Comparison of ENCODE assay signal across 9 mouse cellular contexts in the genomic region with DNA sequence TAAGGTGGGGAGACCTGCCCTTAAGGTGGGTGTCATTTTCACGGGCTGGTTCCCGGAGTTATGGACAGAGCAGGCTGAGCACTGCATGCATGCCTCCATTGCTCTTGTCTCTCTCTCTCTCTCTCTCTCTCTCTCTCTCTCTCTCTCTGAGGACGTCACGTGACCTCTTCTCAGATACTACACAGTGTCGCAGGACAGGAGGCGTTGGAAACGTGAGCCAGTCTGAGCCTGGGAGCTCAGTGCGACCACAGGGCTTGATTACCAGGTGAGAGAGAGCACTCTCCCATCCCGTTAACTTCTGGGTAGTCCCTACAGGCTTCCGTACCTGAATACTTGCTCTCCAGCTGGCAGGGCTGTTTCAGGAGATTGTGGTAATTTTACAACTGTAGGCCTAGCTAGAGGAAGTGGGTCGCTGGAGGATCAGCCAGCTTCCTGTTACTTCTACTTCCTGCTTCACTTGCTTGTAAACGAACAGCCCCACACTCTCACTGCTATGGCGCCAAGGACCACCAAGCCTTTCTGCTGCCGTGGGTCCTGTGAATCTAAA. TPM values are rescaled to one million over a fixed set of nuclear protein-coding genes. Genes with fewer than 3 reads are reported as not detected.
DNase-seq lines count a peak whose midpoint lies in the region; ATAC-seq lines count a peak whose summit lies in the region.
"Had no signal": no experiment of that assay in that cellular context is flagged by ENCODE, and none has a peak within 500 bp of the region (broad histone marks: within the 10 kb centered on the region; RNA-seq: fewer than 3 reads in every experiment).

No protein-coding gene starts in this region.

- H3K27ac ChIP-seq in midbrain, embryonic 13.5 days, result no peak overlapping the region
- H3K27ac ChIP-seq: hindbrain, embryonic 10.5 days had no signal

- no peaks in the 10 kb centered on the region for H3K36me3 ChIP-seq in midbrain, embryonic 13.5 days
- H3K36me3 ChIP-seq: hindbrain, embryonic 10.5 days had no signal

- DNase-seq in B cell, adult 2 months, result peak; percentile 23 to 27
- DNase-seq in CD4-positive, CD25-positive, alpha-beta regulatory T cell, adult 2 months (ENCODE audit: low read depth, low spot score), result peak; percentile 66
- DNase-seq in induced T-regulatory cell, adult 2 months (ENCODE audit: low read depth), result peak; percentile 59
- no peak for DNase-seq in gastrocnemius, adult 8-10 months (ENCODE audit: low spot score in 2 of 2)
- DNase-seq in frontal cortex, postnatal 10 days (ENCODE audit: low spot score in 2 of 2), result no peak
- DNase-seq: cerebellum, adult 2 months had no signal

- H3K9me3 ChIP-seq in midbrain, embryonic 13.5 days, result no peaks in the 10 kb centered on the region
- H3K9me3 ChIP-seq: hindbrain, embryonic 10.5 days had no signal

- 0 out of 2 replicates have a peak, but pooled peaks have one; percentile 33 for ATAC-seq in megakaryocyte-erythroid progenitor cell, adult 5-6 weeks (replicated peaks; ENCODE audit: low FRiP score, low TSS enrichment, poor library complexity, severe bottlenecking)
- no peak for ATAC-seq in midbrain, embryonic 13.5 days

- no peak overlapping the region for H3K4me2 ChIP-seq in midbrain, embryonic 13.5 days (replicated peaks)

- no peaks in the 10 kb centered on the region for H3K27me3 ChIP-seq in midbrain, embryonic 13.5 days

- H3K9ac ChIP-seq in midbrain, embryonic 13.5 days (replicated peaks), result no peak overlapping the region

- H3K4me3 ChIP-seq in midbrain, embryonic 13.5 days (replicated peaks), result no peak overlapping the region
- H3K4me3 ChIP-seq: hindbrain, embryonic 10.5 days had no signal

- no peaks in the 10 kb centered on the region for H3K4me1 ChIP-seq in midbrain, embryonic 13.5 days (replicated peaks)

- WGBS in midbrain, embryonic 13.5 days, result 77% methylated on average over 14 of the region's 14 CpGs

RNA-seq across cellular contexts. Expression of a gene that starts 30.4 kb away (rescaled TPM):
- total RNA-seq in megakaryocyte-erythroid progenitor cell, adult 5-6 weeks (2014; fragmentation: Nextera tagmentation), result 37.6 and 47.9 TPM in 2 replicates
- total RNA-seq in megakaryocyte-erythroid progenitor cell, adult 5-6 weeks (2017), result 76.2 and 88.4 TPM in 2 replicates
- 10 to 100 TPM; 16.6 to 21.7 (median 19.6) TPM for total RNA-seq in gastrocnemius, adult 8-10 months (2022)
- polyA plus RNA-seq in midbrain, embryonic 13.5 days (2015; fragmentation: Nextera tagmentation; extraction: Ambion mirVana), result 45.3 and 53.6 TPM in 2 replicates

RNA-seq across cellular contexts. Expression of a gene that starts 31.1 kb away (rescaled TPM):
- 26.4 and 37.9 TPM in 2 replicates for total RNA-seq in megakaryocyte-erythroid progenitor cell, adult 5-6 weeks (2014; fragmentation: Nextera tagmentation)
- total RNA-seq in megakaryocyte-erythroid progenitor cell, adult 5-6 weeks (2017), result 35.6 and 40.7 TPM in 2 replicates
- 10 to 100 TPM; 17.3 to 20.3 (median 18.2) TPM for total RNA-seq in gastrocnemius, adult 8-10 months (2022)
- 92.3 and 98.0 TPM in 2 replicates for polyA plus RNA-seq in midbrain, embryonic 13.5 days (2015; fragmentation: Nextera tagmentation; extraction: Ambion mirVana)

RNA-seq across cellular contexts. Expression of a gene that starts 44.7 kb away (rescaled TPM):
- total RNA-seq in megakaryocyte-erythroid progenitor cell, adult 5-6 weeks (2014; fragmentation: Nextera tagmentation), result 5.0 and 10.7 TPM in 2 replicates
- 3.2 and 9.9 TPM in 2 replicates for total RNA-seq in megakaryocyte-erythroid progenitor cell, adult 5-6 weeks (2017)
- 1 to 10 TPM; 1.8 to 2.9 (median 2.2) TPM for total RNA-seq in gastrocnemius, adult 8-10 months (2022)
- 8.0 and 9.2 TPM in 2 replicates for polyA plus RNA-seq in midbrain, embryonic 13.5 days (2015; fragmentation: Nextera tagmentation; extraction: Ambion mirVana)

Comparison
In these comparisons a context has a peak if more than half of its experiments do, and no peak if none do; other contexts are left out.
1. DNase-seq: peak in B cell, adult 2 months (2 of 2), CD4-positive, CD25-positive, alpha-beta regulatory T cell, adult 2 months (single experiment) and induced T-regulatory cell, adult 2 months (single experiment); none in gastrocnemius, adult 8-10 months (0 of 2) and frontal cortex, postnatal 10 days (0 of 2).